Mouse (Mus musculus) thymus, postnatal 0 days (tissue): ENCODE data around the gene Rab14. TPM values are rescaled to one million over a fixed set of nuclear protein-coding genes. Genes with fewer than 3 reads are reported as not detected.
A peak's percentile ranks its signal among the peaks of the same experiment; 100 is the strongest.

Experiments used
- DNase-seq: peaks from one replicate; pipeline ENCODE4 v3.0.0-alpha.2; 2015; ENCODE audit warnings: low spot score
- polyA plus RNA-seq: library from polyadenylated mRNA; unstranded; fragments of >200 nt; fragmentation: Nextera tagmentation; extraction: Ambion mirVana; gene quantifications from 2 replicates; pipeline ENCODE4 v1.2.1, GENCODE M21; 2015

Gene Rab14
- 309 and 366 TPM in 2 replicates for polyA plus RNA-seq

GRCm38 (mm10) chr2:35200898-35201668 is at the start of gene Rab14:
TSS of gene Rab14 (minus strand) at chr2:35201120.
- peak; percentile 100 for DNase-seq

GRCm38 (mm10) chr2:35247763-35248162 is 46.8 kb upstream of the Rab14 start:
- DNase-seq, result no peak

- DNase-seq, result no peak
Measured at GRCm38 (mm10) chr2:35244241-35244640, 43.3 kb upstream of the Rab14 start.

- DNase-seq, result no peak
Measured at GRCm38 (mm10) chr2:35235021-35235420, 34.1 kb upstream of the Rab14 start.

- no peak for DNase-seq
Measured at GRCm38 (mm10) chr2:35233898-35234297, 33.0 kb upstream of the Rab14 start.

- DNase-seq, result peak; percentile 34
Measured at GRCm38 (mm10) chr2:35232595-35233445, 31.9 kb upstream of the Rab14 start.

GRCm38 (mm10) chr2:35231871-35232270 is 31.0 kb upstream of the Rab14 start:
- DNase-seq, result no peak

GRCm38 (mm10) chr2:35230215-35230614 is 29.3 kb upstream of the Rab14 start:
- DNase-seq, result no peak

- no peak for DNase-seq
Measured at GRCm38 (mm10) chr2:35228145-35228544, 27.2 kb upstream of the Rab14 start.

GRCm38 (mm10) chr2:35224285-35224684 is 23.4 kb upstream of the Rab14 start:
- DNase-seq, result no peak

GRCm38 (mm10) chr2:35222822-35223391 is 22.0 kb upstream of the Rab14 start:
- DNase-seq, result no peak

- DNase-seq, result no peak
Measured at GRCm38 (mm10) chr2:35218736-35219135, 17.8 kb upstream of the Rab14 start.

GRCm38 (mm10) chr2:35216701-35217100 is 15.8 kb upstream of the Rab14 start:
- DNase-seq, result no peak

GRCm38 (mm10) chr2:35215363-35215762 is 14.4 kb upstream of the Rab14 start:
- no peak for DNase-seq

GRCm38 (mm10) chr2:35214881-35215358 is 14.0 kb upstream of the Rab14 start:
- peak; percentile 77 for DNase-seq

GRCm38 (mm10) chr2:35213345-35213910 is 12.5 kb upstream of the Rab14 start:
- no peak for DNase-seq

- DNase-seq, result no peak
Measured at GRCm38 (mm10) chr2:35211681-35212080, 10.8 kb upstream of the Rab14 start.

GRCm38 (mm10) chr2:35208931-35209665 is 8.2 kb upstream of the Rab14 start:
- DNase-seq, result peak; percentile 24

- DNase-seq, result no peak
Measured at GRCm38 (mm10) chr2:35208054-35208453, 7.1 kb upstream of the Rab14 start.

GRCm38 (mm10) chr2:35206761-35207160 is 5.8 kb upstream of the Rab14 start:
- no peak for DNase-seq

GRCm38 (mm10) chr2:35203729-35204128 is 2.8 kb upstream of the Rab14 start:
- DNase-seq, result no peak
